Mouse (Mus musculus): ENCODE results near the gene Chrna9. TPM values are rescaled to one million over a fixed set of nuclear protein-coding genes. Genes with fewer than 3 reads are reported as not detected.
A peak's percentile ranks its signal among the peaks of the same experiment; 100 is the strongest.
"Not testable (repeated sequence)": the region's sequence is repeated elsewhere in the genome, so short reads cannot be mapped to it uniquely, and the experiment has no call there.

Chrna9 gene
- total RNA-seq, 4 experiments from 2014 or later, result 1.3 to 28.8 (median 6.5) TPM

GRCm38 (mm10) chr5:65956144-65957008, 21.7 kb downstream of the Chrna9 start:
- no peak for DNase-seq (ENCODE audit: low spot score in 2 of 2)

- no peak for DNase-seq (ENCODE audit: low spot score in 2 of 2)
Observed at GRCm38 (mm10) chr5:65958597-65958996, 23.9 kb downstream of the Chrna9 start.

- DNase-seq (ENCODE audit: low spot score in 2 of 2), result no peak
Observed at GRCm38 (mm10) chr5:65959893-65960596, 25.3 kb downstream of the Chrna9 start.

DNA sequence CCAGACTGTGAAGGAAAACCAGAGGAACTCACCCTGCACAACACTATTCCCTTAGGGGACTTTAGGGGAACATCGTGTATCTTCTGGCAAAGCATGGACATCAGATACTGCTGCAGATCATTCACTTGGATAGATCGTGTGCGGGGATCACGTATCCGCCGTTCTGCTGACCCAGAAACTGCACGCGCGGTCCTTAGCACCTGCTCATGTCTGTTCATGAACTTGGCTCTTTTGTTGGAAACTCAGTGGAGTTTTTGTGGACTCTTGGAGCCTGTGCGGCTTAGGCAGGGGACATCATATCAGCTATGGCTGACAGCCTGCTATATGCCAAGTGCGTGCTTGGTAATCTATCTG, 25.9 kb downstream of the Chrna9 start:
- DNase-seq (ENCODE audit: low spot score in 2 of 2), result peak; percentile 40 to 59

- DNase-seq (ENCODE audit: low spot score in 2 of 2), result no peak
Observed at GRCm38 (mm10) chr5:65963291-65963690, 28.6 kb downstream of the Chrna9 start.

DNA sequence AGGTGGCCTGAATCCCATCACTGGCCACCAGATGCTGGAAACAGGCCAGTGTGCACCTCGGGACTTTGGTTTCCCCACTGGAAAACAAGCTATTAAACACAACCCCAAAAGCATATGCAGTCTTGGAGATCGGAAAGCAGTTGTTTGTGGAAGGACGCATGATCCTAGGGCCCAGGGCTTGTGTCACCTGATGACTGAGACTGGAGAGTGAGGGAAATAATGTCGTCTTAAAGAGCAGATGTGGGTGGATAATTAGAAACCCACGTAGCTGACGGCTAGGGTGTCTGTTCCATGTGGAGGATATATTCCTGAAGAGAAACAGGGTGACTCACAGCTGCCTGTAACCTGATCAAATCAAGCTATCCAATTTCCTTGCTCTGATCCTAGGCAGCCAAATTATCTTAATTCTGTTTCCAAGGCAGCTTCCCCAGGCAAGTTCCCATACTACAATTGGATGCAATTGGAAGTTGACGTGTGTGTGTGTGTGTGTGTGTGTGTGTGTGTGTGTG, 31.1 kb downstream of the Chrna9 start:
- no peak for DNase-seq (ENCODE audit: low spot score in 2 of 2)

- peak in 1 of 2 experiments; percentile 13 for DNase-seq (ENCODE audit: low spot score in 2 of 2)
Observed at GRCm38 (mm10) chr5:65967091-65967490, 32.4 kb downstream of the Chrna9 start.

GRCm38 (mm10) chr5:65968004-65968403, 33.3 kb downstream of the Chrna9 start:
- no peak for DNase-seq (ENCODE audit: low spot score in 2 of 2)

GRCm38 (mm10) chr5:65973189-65973588, 38.5 kb downstream of the Chrna9 start:
- DNase-seq (ENCODE audit: low spot score in 2 of 2), result no peak

- no peak for DNase-seq (ENCODE audit: low spot score in 2 of 2)
Observed at GRCm38 (mm10) chr5:65975731-65976130, 41.0 kb downstream of the Chrna9 start.

DNA sequence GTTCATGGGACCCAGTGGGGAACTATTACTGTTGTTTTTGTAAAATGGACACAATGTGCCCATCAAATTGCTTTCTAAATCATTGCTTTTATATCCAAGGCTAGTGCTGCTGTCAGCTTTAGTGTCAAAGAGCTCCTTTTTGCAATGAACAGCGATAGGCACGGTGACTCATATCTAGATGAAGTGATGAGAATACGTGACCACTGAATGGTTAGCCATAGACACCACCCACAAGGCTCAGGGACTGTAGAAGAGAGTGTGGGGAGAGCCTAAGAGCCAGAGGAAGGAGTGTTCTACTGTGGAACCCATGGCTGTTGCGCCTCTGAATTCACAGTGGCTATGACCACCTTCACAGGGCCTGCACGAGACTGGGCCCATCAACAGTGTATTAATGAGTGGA, 51.7 kb downstream of the Chrna9 start:
- DNase-seq (ENCODE audit: low spot score in 2 of 2), result no peak

DNA sequence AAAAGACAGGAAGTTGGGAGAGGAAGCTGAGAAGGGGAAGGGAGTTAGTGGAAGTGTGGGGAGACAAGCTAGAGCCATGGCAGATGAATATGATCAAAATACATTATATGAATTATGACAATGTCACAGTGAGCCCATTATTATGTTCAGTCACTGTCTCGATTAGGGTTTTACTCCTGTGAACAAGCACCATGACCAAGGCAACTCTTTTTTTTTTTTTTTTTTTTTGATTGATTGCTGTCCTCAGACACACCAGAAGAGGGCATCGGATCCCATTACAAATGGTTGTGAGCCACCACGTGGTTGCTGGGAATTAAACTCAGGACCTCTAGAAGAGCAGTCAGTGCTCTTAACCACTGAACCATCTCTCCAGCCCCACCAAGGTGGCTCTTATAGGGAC, 52.3 kb downstream of the Chrna9 start:
- DNase-seq (ENCODE audit: low spot score in 2 of 2), result not testable (repeated sequence)

DNA sequence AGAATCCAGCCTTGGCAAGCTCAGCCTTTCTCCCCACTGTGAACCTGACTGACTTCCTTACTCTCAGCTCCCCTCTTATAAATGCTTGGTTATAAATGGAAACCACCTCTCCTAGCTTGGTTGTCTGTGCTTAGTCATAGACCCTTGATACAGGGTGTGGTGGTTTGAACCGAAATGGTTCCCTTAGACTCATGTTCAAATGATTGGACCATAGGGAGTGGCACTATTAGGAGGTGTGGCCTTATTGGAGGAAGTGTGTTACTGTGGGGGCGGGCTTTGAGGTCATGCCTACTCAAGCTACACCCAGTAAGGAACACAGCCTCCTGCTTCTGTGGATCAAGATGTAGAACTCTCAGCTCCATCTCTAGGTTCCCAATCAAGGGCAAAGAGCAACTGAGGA, 56.5 kb downstream of the Chrna9 start:
- DNase-seq (ENCODE audit: low spot score in 2 of 2), result no peak

DNA sequence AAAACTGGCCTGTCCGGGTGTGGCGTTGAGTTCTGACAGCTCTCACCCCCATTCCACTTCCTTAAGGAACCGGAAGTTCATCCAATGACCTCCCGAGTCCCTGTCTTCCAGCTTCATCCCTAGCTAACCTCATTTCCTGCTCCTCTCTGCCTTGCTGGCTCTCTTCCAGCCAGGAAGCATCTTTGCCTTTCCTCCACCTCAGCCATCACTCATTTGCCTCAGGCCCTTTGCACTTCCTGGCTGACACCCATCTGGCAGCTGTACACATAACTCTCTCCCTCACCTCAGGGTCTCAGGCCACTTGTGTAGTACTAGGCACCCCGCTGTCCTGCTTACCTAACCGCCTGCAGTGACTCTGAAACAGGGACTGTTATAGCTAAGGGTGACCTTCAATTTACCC, 59.9 kb downstream of the Chrna9 start:
- DNase-seq (ENCODE audit: low spot score in 2 of 2), result no peak

- DNase-seq (ENCODE audit: low spot score in 2 of 2), result no peak
Observed at GRCm38 (mm10) chr5:65997813-65998212, 63.1 kb downstream of the Chrna9 start.

- DNase-seq (ENCODE audit: low spot score in 2 of 2), result no peak
Observed at GRCm38 (mm10) chr5:65999106-65999505, 64.4 kb downstream of the Chrna9 start.

DNA sequence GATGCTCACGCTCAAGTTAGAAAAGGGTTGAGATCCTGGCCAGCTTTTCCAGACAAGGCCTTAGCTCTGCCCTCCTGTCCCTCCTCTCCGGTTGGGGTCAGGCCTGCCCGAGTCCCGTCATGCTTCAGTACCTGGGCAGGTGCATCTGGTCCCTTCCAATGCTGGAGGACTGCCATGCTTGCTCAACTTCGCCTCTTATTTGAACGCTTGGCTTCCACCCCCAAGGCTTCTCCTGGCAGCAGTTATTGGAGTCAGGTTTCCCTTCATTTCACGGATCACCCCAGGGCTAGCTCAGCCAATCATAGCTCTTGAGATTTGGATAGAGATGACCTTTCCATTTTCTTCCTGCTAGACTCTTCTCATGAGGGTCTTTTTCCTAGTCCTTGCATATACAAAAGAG, 65.4 kb downstream of the Chrna9 start:
- peak in 1 of 2 experiments; percentile 34 for DNase-seq (ENCODE audit: low spot score in 2 of 2)

DNA sequence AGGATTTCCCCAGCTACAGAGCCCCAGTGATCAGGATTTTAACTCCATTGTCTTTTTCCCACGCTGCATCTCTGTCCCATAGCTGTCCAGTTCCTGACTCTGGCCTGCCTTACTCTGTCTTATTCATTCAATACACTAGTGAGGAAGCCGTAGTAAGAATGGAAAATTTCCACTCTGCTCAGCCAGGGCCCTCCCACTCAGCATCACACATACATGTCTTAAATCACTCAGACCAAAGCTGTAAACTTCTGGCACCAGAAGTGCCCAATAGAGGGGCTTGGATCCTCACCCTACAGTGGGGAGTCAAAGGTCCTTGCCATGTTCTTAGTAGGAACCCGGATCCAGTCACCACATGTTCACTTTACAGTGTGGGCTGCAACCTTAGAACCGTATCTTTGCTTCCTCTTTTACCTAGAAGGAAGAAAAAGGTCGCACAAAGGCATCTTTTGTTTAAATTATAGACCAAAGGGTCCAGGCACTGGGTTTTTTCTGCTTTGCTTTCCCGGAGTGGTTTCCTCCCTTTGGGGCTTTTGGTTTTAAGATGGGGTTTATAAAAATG, 65.9 kb downstream of the Chrna9 start:
- no peak for DNase-seq (ENCODE audit: low spot score in 2 of 2)

DNA sequence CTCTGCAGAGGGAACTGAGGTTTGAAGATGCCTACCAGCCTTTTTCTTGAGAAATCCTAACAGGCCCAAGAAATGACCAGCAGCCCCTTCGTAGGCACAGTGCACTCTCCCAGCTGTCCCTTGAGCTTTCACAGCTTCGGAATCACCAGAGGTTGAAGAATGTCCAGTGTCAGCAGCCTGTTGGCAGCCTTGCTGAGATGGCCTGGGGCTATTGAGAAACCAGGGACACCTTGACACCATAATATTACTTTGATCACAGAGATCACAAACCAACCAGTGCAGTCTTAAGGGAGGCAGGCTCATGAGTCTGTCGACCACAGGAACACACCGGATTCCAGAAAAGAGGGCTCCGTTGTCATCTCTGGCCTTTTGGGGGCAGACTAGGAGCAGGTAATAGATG, 66.5 kb downstream of the Chrna9 start:
- no peak for DNase-seq (ENCODE audit: low spot score in 2 of 2)

GRCm38 (mm10) chr5:66004134-66004925, 69.6 kb downstream of the Chrna9 start, which contains the start of gene 9130230L23Rik:
9130230L23Rik (minus strand) TSS chr5:66004285.
- no peak for DNase-seq (ENCODE audit: low spot score in 2 of 2)

- DNase-seq (ENCODE audit: low spot score in 2 of 2), result no peak
Observed at GRCm38 (mm10) chr5:66005041-66005678, 70.4 kb downstream of the Chrna9 start.
